Mouse (Mus musculus) lung, postnatal 0 days (tissue): ENCODE data around the gene Snn.

Experiments used
- CTCF ChIP-seq: IDR thresholded peaks from 2 replicates; pipeline ENCODE4 v1.5.1; 2016; ENCODE audit warnings: antibody characterized with exemption, mild to moderate bottlenecking
- EP300 ChIP-seq: IDR thresholded peaks from 2 replicates; pipeline ENCODE4 v1.6.1; 2016; ENCODE audit warnings: antibody characterized with exemption, mild to moderate bottlenecking, control low read depth

DNA sequence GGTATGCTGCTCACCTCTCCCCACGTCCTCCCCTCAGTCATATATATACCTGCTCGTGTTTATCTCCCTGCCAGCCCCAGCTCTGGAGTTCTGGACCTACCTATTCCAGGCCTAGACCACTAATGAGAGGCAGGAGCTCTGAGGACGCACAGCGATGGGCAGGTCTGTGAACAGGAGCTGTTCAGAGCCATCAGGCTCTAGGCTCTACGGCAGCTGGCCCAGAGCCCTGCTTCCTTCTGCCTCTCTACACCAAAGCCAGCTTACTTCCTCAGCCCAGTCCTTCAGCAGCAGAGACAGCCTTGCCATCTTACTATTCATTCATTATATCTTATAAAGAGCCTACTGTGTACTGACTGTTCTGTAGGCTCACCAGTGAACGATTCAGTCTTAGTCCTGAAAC is 4.0 kb downstream of the Snn start:
- TF ChIP-seq EP300 (no peak), CTCF (no peak)
